Mouse (Mus musculus): ENCODE measurements around the gene Arpc5. TPM values are rescaled to one million over a fixed set of nuclear protein-coding genes. Genes with fewer than 3 reads are reported as not detected.

Arpc5 gene
- total RNA-seq, 4 experiments from 2014 or later: 21.9 to 27.8 (median 25.9) TPM

DNA sequence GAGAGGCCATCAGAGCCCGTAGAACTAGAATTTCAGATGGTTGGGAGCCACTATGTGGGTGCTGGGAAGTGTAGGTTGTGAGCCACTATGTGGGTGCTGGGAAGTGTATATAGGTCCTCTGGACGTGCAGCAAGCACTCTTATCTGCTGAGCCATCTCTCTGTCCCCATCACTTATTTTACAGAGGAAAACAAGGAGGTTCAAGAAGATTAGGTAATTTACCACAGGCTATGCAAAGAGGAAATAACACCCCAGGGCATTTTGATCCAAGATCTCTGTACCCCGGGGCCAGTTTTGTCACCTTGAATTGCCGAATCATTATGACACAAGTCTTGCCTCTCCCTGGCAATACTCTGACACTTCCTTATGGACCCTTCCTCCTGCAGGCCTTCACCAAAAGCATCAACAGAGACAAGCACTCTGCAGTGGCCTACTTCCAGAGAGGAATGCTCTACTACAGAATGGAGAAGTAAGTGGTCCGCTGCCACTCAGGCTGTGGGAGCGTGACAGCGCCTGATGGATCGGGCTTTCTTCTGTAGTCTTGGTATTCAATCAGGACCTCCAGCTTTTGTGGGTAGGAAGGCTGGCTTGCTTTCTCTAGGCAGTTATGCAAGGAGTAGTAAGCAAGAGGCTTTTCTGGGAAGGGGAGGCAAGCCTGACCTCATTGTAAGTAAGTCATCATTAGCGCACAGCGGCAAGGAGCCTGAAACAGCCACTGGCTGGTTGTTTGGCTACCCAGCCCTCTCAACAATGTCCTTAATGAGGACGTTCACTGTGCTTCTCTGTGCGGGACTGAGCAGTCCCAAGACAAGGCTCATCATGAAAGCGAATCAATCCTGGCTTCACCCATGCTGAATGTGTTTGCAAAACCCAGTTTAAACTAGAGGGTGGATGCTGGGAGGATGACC, 44.4 kb downstream of the Arpc5 start:
- no peak for DNase-seq (ENCODE audit: low spot score)

DNA sequence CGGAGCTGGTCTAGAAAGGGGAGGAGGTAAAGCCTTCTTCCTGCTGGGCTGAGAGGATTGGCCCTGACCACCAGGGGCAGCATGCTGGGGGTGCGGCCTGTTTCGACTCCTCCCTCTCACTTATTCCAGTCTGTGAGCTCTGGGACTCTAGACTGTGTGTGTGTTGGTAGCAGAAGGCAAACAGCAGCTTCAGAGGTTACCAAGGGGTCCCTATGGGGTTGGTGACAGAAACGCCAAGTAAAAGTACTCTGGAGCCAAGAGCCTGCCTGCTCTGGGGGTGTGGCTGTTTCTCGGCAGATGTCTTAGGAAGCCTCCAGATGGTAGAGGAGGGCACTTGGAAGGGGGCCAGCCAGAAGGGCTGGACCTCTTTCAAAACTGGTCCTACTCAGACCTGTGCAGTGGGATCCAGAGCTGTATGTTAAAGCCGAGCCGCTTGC, 48.9 kb downstream of the Arpc5 start:
- no peak for DNase-seq (ENCODE audit: low spot score)

DNA sequence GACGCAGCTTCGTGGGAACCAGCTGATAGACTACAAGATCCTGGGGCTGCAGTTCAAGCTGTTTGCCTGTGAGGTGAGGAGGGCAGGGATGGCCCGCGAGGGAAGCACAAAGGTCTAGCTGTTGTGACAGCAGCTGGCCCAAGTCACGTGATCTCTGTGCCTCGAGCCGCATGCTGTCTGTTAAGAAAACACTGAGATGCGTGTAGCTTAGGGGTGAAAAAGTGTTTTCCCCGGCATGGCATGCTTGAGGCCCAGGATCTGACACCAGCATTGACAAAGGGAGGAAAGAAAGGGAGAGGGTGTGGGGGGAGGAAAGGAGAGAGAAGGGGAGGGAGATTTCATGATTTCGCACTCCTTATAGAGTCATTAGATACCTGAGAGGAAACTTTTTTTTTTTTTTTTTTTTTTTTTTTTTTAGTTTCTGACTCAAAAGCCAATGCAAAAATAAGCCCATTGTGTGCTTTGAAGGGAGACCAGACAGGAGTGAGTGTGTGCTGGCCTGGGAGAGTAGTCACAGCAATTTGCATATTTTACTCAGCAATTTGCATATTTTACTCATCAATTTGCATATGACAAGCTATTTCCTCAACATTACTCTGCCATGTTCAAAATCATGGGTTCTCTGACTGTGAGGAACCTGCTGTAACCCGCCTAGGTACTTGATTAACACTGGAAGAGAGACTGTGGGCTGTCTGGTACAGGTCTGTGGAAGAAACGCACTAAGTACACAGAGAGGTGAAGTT, 50.9 kb downstream of the Arpc5 start:
- DNase-seq (ENCODE audit: low spot score): no peak

DNA sequence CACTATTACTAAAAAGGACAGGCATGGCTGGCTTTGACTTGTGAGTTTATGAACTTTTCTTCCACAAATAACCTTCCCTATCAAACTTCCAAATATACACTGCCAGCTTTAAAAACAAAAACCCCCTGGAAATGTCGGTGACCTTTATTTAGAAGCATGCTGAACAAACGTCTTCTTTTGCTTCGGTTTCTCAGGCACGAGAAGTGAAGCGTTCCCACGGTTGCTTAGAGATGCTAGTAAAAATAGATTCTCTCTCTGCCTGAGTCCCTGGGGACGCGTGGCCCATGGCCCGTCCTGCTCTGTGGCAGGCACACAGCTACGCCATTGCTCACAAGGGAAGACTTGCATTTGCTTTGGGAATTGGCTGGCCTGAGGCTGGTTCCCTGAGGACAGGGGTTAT, 51.5 kb downstream of the Arpc5 start:
- peak; percentile 53 for DNase-seq (ENCODE audit: low spot score)

DNA sequence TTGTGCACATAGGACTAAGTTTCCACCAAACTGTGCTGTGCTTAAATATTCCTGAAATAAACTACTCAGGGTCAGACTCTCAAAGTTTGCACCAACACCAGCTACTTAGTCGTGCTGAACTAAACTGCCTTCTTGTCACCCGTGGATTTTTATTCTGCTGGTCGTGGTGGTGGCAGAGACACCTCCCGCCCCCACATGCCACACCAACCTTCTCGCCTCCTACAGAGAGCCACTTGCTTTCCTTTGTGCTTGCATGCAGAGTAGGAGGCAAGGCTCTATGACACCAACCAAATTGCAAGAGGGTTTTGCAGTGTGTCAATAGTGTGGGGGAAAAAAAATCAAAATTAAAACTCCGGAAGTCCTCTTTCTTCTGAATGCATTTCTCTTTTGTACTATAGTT, 53.2 kb downstream of the Arpc5 start:
- no peak for DNase-seq (ENCODE audit: low spot score)

DNA sequence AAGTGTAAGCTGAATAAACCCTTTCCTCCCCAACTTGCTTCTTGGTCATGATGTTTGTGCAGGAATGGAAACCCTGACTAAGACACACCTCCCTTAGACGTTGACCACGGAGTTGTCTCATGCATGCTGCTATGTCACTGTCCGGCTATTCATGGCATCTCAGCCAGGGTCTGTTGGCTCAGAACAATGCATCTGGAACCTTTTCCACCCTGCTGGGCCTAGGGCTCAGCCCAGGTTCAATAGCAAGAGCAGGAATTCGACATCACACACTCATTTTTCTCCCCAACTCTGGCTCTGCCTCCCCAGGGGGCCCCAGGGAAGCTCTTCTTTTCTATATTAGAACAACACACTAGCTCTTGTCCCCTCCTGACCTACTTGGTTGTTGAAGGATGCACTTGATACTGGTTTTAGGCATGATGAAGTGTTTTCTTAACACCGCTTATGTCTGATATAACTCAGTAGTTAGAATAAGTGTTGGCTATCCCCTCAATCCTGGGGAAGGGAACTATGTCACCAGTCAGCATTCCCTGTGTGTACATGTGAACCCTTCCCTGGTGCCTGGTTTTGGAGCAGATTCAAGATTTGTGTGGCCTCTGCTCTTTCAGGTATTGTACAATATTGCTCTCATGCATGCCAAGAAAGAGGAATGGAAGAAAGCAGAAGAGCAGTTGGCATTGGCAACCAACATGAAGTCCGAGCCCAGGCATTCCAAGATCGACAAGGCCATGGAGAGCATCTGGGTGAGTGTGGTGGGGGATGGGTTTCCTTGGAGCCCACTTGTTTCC, 54.8 kb downstream of the Arpc5 start:
- DNase-seq (ENCODE audit: low spot score): no peak

DNA sequence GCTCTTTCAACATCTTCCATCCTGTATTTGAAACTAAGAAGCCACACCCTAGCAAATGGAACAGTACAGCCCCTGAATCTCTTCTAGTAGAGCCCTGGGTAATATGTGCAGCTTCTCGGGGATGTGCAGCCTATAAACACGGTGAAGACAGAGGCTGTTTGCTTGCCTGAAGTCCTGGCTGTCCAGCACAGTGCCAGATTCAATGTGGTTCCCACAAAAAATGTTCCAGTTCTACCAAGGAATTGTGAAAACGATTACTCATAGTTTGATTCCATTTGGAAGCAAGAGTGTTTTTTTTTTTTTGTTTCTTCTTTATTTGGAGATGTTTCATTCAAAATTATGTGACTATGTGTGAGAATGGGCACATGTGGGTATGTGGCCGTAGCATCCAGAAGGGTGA, 55.4 kb downstream of the Arpc5 start:
- no peak for DNase-seq (ENCODE audit: low spot score)

DNA sequence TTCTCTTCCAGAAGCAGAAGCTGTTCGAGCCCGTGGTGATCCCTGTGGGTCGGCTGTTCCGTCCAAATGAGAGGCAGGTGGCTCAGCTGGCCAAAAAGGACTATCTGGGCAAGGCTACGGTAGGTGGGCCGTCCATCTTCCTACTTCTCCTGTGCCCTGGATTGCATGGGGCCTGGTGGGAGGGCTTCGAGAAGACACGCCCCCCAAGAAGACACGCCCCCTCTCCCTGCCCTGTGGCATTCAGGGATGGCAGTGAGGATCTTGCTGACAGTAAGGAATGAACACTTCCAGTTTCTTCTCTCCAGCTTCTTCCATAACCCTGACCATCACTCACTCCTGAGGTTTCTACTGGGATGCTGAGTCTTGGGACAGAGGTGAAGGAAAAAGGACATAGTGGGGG, 57.9 kb downstream of the Arpc5 start:
- DNase-seq (ENCODE audit: low spot score): no peak

Other genes with a start within 250 kb of the Arpc5 start
- not detected for gene Apobec4, start 16.0 kb upstream of the Arpc5 start, total RNA-seq (2022)
- 10 to 100 TPM; 30.2 to 37.8 (median 35.0) TPM for gene Rgl1, start 191 bp upstream of the Arpc5 start, total RNA-seq (2022)
- 1 to 10 TPM; 2.3 to 4.3 (median 3.9) TPM for gene Ncf2, start 33.7 kb downstream of the Arpc5 start, total RNA-seq (2022)
- gene Smg7, start 136.1 kb downstream of the Arpc5 start, total RNA-seq (2022): 10 to 100 TPM; 41.8 to 46.1 (median 43.9) TPM
- under 1 TPM; 0.16 to 0.46 (median 0.32) TPM for gene Nmnat2, start 188.5 kb downstream of the Arpc5 start, total RNA-seq (2022)

Data from heart, adult 8-10 months (tissue).